Mouse (Mus musculus): ENCODE measurements around the gene Zfp451. TPM values are rescaled to one million over a fixed set of nuclear protein-coding genes. Genes with fewer than 3 reads are reported as not detected.
A peak's percentile ranks its signal among the peaks of the same experiment; 100 is the strongest.
"Not testable (repeated sequence)": the region's sequence is repeated elsewhere in the genome, so short reads cannot be mapped to it uniquely, and the experiment has no call there.

Gene Zfp451
- 23.0 and 23.8 TPM in 2 replicates for polyA plus RNA-seq (2015; fragmentation: Nextera tagmentation; extraction: Ambion mirVana)

- peak within 1 kb of the TSS; percentile 98 for H3K9ac ChIP-seq
- H3K4me3 ChIP-seq = peak within 1 kb of the TSS; percentile 93
- peak; percentile 97 for ATAC-seq (ENCODE audit: borderline replicate concordance, extremely low read depth, low FRiP score, low TSS enrichment)
- H3K9me3 ChIP-seq = no peaks in the 10 kb centered on the region
- H3K4me2 ChIP-seq = peak within 1 kb of the TSS; percentile 72
- peaks cover 28% of the 10 kb centered on the region for H3K36me3 ChIP-seq
- no peaks in the 10 kb centered on the region for H3K27me3 ChIP-seq
- peaks cover 19% of the 10 kb centered on the region for H3K4me1 ChIP-seq
- under 1% methylated on average over 79 of the region's 85 CpGs for WGBS
- H3K27ac ChIP-seq = peak within 1 kb of the TSS; percentile 91
Measured at GRCm38 (mm10) chr1:33813868-33814794, at the start of gene Zfp451. Gene Zfp451 (minus strand): TSS chr1:33814595.

DNA sequence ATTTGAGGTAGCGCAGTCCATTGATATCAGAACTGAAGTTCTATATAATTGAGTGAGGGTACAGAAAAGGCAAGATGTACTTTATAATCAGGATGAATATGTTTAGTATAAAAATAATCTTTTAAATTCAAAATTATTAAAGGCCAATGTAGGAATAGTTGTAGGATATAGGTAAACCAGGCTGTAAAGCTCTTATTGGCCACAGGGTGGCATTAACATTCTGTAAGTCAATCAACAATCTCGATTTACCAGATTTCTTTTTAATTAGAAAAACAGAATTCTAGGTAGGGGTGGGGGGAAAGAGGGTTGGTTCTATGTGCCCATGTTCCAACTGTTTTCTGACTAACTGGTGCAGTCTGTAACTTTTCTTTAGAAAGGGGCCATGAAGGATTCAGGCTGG, 32.4 kb upstream of the Zfp451 start:
- no peak overlapping the region for H3K4me3 ChIP-seq

GRCm38 (mm10) chr1:33843823-33844222, 29.4 kb upstream of the Zfp451 start:
- Histone ChIP-seq H3K36me3 (no peaks in the 10 kb centered on the region), H3K4me2 (no peak overlapping the region), H3K9ac (no peak overlapping the region), H3K9me3 (no peaks in the 10 kb centered on the region), H3K27ac (no peak overlapping the region), H3K4me3 (no peak overlapping the region), H3K27me3 (no peaks in the 10 kb centered on the region), H3K4me1 (no peaks in the 10 kb centered on the region)
- 75% methylated on average over 6 of the region's 6 CpGs for WGBS
- no peak for ATAC-seq (ENCODE audit: borderline replicate concordance, extremely low read depth, low FRiP score, low TSS enrichment)

More for the DNA sequence above, 32.4 kb upstream of the Zfp451 start:
- 90% methylated on average over 2 of the region's 2 CpGs for WGBS
- H3K36me3 ChIP-seq = no peaks in the 10 kb centered on the region
- H3K27ac ChIP-seq = no peak overlapping the region
- H3K4me2 ChIP-seq = no peak overlapping the region
- H3K4me1 ChIP-seq = no peaks in the 10 kb centered on the region
- no peak overlapping the region for H3K9ac ChIP-seq
- H3K27me3 ChIP-seq = no peaks in the 10 kb centered on the region
- no peak for ATAC-seq (ENCODE audit: borderline replicate concordance, extremely low read depth, low FRiP score, low TSS enrichment)
- no peaks in the 10 kb centered on the region for H3K9me3 ChIP-seq

DNA sequence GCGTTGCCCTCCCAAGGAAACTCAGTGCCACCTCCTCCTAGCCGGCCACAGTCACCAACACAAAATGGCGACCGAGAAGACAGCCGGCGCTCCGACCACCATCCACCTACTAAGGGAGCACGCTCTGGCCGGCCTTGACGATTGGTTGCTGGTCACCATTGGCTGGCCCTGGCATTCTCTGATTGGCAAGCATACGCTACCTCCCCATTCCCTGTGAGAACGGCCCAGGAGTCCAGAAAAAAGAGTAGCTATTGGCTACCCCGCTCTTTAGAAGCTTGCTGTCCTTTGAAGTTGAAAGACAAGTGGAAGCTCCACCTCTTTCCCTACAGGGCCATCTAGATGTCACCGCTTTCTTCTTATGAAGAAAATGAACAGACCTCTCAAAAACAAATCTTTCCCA, 24.6 kb upstream of the Zfp451 start:
- not testable (repeated sequence) for H3K9ac ChIP-seq; H3K4me2 ChIP-seq; ATAC-seq (ENCODE audit: borderline replicate concordance, extremely low read depth, low FRiP score, low TSS enrichment); H3K27me3 ChIP-seq; H3K4me1 ChIP-seq; H3K27ac ChIP-seq; H3K4me3 ChIP-seq; H3K36me3 ChIP-seq; H3K9me3 ChIP-seq
- WGBS = 92% methylated on average over 14 of the region's 14 CpGs

DNA sequence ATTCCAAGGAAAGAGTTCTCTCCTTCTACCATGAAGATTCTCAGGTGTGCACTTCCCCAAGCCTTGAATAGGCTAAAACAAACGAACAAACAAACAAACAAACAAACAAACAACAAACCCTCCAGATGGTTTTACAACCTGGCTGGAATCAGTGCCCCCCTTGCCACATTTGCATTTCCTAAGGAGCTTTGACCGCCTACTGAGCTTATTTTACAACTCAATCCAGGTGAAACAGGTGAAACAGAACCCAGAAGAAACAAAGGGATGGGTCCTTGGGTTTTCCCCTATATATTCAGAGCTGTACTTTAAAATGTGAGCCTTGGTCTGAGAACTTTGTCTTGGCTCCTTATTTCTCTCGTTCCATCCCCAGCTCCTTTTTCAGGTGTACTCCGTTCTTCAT, 16.2 kb upstream of the Zfp451 start:
- Histone ChIP-seq H3K4me1 (no peaks in the 10 kb centered on the region), H3K27ac (no peak overlapping the region), H3K9me3 (no peaks in the 10 kb centered on the region), H3K4me3 (no peak overlapping the region), H3K36me3 (no peaks in the 10 kb centered on the region), H3K4me2 (no peak overlapping the region), H3K9ac (no peak overlapping the region), H3K27me3 (no peaks in the 10 kb centered on the region)
- WGBS = 61% methylated on average over 4 of the region's 4 CpGs
- no peak for ATAC-seq (ENCODE audit: borderline replicate concordance, extremely low read depth, low FRiP score, low TSS enrichment)

DNA sequence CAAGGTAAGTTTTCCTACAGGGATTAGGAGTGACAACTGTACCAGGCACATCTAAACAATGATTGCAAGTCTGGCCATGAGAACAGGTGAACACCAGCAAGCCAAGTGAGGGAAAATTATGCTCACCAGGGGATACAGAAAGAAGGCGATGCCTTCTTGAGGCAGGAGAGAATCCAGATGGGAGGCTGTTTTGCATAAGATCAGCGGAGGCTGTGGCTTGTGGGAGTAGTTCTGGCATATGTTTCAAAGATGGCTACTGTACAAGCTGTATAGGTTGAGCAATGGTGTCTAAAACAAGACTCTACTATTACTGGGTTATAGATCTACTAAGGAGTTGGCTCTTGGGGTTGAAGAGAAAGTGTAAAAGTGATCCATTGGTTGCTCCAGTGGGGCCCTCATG, 3.5 kb upstream of the Zfp451 start:
- ATAC-seq (ENCODE audit: borderline replicate concordance, extremely low read depth, low FRiP score, low TSS enrichment) = no peak
- Histone ChIP-seq H3K9me3 (no peaks in the 10 kb centered on the region), H3K4me2 (no peak overlapping the region), H3K4me1 (peaks cover 9% of the 10 kb centered on the region), H3K27me3 (no peaks in the 10 kb centered on the region), H3K4me3 (no peak overlapping the region), H3K27ac (no peak overlapping the region), H3K36me3 (0 out of 2 replicates have a peak, but pooled peaks cover 1% of the 10 kb centered on the region), H3K9ac (no peak overlapping the region)
- WGBS = 89% methylated on average over 2 of the region's 2 CpGs

- peak overlapping the region; percentile 98 for H3K9ac ChIP-seq
Measured at GRCm38 (mm10) chr1:33813495-33813867, 914 bp downstream of the Zfp451 start.

DNA sequence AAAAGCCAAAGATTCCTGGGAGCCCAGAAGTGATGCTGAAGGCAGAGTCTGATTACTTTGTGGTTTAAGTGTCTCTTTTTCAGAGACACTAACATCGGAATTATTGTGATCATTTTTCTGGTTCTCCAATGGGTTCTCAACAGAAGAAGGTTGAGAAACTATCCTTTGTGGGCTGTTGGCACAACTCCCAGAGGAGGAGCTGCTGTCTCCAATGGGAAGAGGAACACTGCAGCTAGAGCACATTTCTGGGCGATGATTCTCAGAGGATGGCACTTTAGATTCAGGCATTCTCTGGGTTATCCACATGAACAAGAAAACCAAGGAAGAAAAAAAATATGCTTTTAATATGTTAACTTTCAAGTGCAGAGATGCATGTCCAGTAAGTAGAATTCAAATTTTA, 11.1 kb downstream of the Zfp451 start:
- no peaks in the 10 kb centered on the region for H3K4me1 ChIP-seq
- no peak overlapping the region for H3K4me3 ChIP-seq
- H3K9ac ChIP-seq = no peak overlapping the region
- no peak overlapping the region for H3K27ac ChIP-seq
- H3K4me2 ChIP-seq = no peak overlapping the region
- no peaks in the 10 kb centered on the region for H3K27me3 ChIP-seq
- peaks cover 71% of the 10 kb centered on the region for H3K36me3 ChIP-seq
- H3K9me3 ChIP-seq = no peaks in the 10 kb centered on the region
- WGBS = 96% methylated on average over 2 of the region's 2 CpGs
- no peak for ATAC-seq (ENCODE audit: borderline replicate concordance, extremely low read depth, low FRiP score, low TSS enrichment)

More at GRCm38 (mm10) chr1:33813495-33813867, 914 bp downstream of the Zfp451 start:
- Histone ChIP-seq H3K27me3 (no peaks in the 10 kb centered on the region), H3K9me3 (no peaks in the 10 kb centered on the region), H3K4me2 (peak overlapping the region; percentile 72), H3K27ac (peak overlapping the region; percentile 91), H3K36me3 (peaks cover 33% of the 10 kb centered on the region), H3K4me1 (peaks cover 19% of the 10 kb centered on the region), H3K4me3 (peak overlapping the region; percentile 93)
- WGBS = 6% methylated on average over 11 of the region's 11 CpGs
- ATAC-seq (ENCODE audit: borderline replicate concordance, extremely low read depth, low FRiP score, low TSS enrichment) = no peak

- no peak overlapping the region for H3K4me2 ChIP-seq
- no peaks in the 10 kb centered on the region for H3K27me3 ChIP-seq
- ATAC-seq (ENCODE audit: borderline replicate concordance, extremely low read depth, low FRiP score, low TSS enrichment) = no peak
- H3K9ac ChIP-seq = no peak overlapping the region
- no peaks in the 10 kb centered on the region for H3K4me1 ChIP-seq
- H3K27ac ChIP-seq = no peak overlapping the region
- no peaks in the 10 kb centered on the region for H3K9me3 ChIP-seq
- H3K36me3 ChIP-seq = peaks cover 56% of the 10 kb centered on the region
- no peak overlapping the region for H3K4me3 ChIP-seq
- WGBS = 79% methylated on average over 3 of the region's 3 CpGs
Measured at GRCm38 (mm10) chr1:33799620-33800019, 14.8 kb downstream of the Zfp451 start.

DNA sequence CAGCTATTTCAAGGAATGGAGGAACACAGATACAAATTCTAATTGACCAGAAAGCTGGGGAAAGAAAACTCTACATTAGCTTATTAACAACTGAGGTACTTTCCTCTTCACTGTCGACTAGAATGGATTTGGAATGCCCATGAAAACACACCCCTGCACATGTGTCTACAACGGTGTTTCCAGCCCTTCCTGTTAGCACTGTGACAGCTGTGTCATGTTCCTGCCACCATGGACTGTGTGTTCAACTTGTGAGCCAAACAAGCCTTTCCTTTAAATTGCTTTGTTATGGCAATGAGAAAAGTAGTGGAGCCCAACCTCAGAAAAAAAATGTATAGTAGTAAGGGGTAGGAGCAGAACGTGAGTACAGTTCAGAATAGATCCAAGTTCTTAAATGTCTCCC, 25.9 kb downstream of the Zfp451 start:
- peak overlapping the region; percentile 53 for H3K27ac ChIP-seq
- no peak overlapping the region for H3K4me3 ChIP-seq
- WGBS = 20% methylated on average over 3 of the region's 3 CpGs
- no peak overlapping the region for H3K4me2 ChIP-seq
- no peak overlapping the region for H3K9ac ChIP-seq
- ATAC-seq (ENCODE audit: borderline replicate concordance, extremely low read depth, low FRiP score, low TSS enrichment) = peak; percentile 73; the same call in 1 of the 2 replicates
- 0 out of 2 replicates have a peak, but pooled peaks cover 14% of the 10 kb centered on the region for H3K4me1 ChIP-seq
- H3K36me3 ChIP-seq = peaks cover 6% of the 10 kb centered on the region; the same call in 1 of the 2 replicates
- H3K9me3 ChIP-seq = no peaks in the 10 kb centered on the region
- H3K27me3 ChIP-seq = no peaks in the 10 kb centered on the region

DNA sequence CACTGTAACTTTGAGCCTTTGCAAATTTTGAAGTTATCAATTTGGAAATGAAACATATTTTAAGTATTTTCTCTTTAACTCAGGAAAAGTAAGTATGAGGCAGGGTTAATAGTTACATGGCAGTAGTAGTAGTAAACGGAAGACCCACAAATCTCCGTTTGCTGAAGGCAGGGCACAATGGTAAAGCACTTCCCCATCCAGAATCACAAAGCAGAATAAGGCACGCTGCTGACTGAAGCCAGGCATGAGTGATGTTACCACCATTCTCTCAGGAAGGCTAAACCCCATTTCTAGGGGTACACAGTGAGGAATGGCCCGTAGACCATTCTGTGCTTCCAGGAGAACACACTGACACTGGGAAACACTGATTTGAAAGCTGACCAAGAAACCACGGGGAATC, 26.3 kb downstream of the Zfp451 start:
- Histone ChIP-seq H3K9ac (no peak overlapping the region), H3K36me3 (peaks cover 8% of the 10 kb centered on the region; the same call in 1 of the 2 replicates), H3K9me3 (no peaks in the 10 kb centered on the region), H3K27ac (peak overlapping the region; percentile 53; the same call in 1 of the 2 replicates), H3K4me2 (no peak overlapping the region), H3K27me3 (no peaks in the 10 kb centered on the region), H3K4me1 (0 out of 2 replicates have a peak, but pooled peaks cover 14% of the 10 kb centered on the region), H3K4me3 (no peak overlapping the region)
- 68% methylated on average over 5 of the region's 5 CpGs for WGBS
- ATAC-seq (ENCODE audit: borderline replicate concordance, extremely low read depth, low FRiP score, low TSS enrichment) = no peak

- 92% methylated on average over 5 of the region's 5 CpGs for WGBS
- Histone ChIP-seq H3K4me2 (no peak overlapping the region), H3K27ac (no peak overlapping the region), H3K27me3 (no peaks in the 10 kb centered on the region), H3K36me3 (peaks cover 8% of the 10 kb centered on the region; the same call in 1 of the 2 replicates), H3K4me3 (no peak overlapping the region), H3K9ac (no peak overlapping the region), H3K4me1 (0 out of 2 replicates have a peak, but pooled peaks cover 11% of the 10 kb centered on the region), H3K9me3 (no peaks in the 10 kb centered on the region)
- ATAC-seq (ENCODE audit: borderline replicate concordance, extremely low read depth, low FRiP score, low TSS enrichment) = no peak
Measured at GRCm38 (mm10) chr1:33784561-33784960, 29.8 kb downstream of the Zfp451 start.
